Mouse (Mus musculus): Measurements from ENCODE around the gene Olfr221.

DNA sequence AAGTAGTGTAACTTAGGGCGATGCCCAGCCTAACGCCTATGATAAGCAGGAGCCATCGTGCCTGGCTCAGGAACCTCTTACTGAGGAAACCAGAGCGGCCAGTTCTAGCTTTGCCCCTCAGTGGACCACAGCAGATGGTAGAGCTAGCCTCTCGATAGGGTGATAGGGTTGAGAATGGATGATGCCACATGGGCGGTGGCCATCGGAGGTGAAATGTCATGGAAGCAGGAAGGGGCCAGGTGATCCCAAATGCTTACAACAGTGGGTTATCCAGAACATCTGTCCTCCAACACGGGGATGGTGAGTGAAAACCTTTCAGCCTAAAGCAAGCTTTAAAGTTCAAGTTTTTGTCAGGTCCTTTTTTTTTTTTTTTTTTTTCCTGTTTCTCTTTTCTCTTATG, 19.5 kb upstream of the Olfr221 start:
- TF ChIP-seq CTCF (conservative IDR thresholded peaks at IDR 0.05; ENCODE audit: insufficient read depth, insufficient read length, low read depth, low read length) (no peak), POLR2A (IDR thresholded peaks at IDR 0.05; ENCODE audit: low read depth, low read length) (no peak)

All from kidney, adult 2 months (tissue).